ENCODE assay signal across 15 mouse cellular contexts in genomic region chr4:141212892-141213291, GRCm38 (mm10). TPM values are rescaled to one million over a fixed set of nuclear protein-coding genes. Genes with fewer than 3 reads are reported as not detected.
A peak's percentile ranks its signal among the peaks of the same experiment; 100 is the strongest.
DNase-seq lines count a peak whose midpoint lies in the region; ATAC-seq and TF ChIP-seq lines count a peak whose summit lies in the region.
"Had no signal": no experiment of that assay in that cellular context is flagged by ENCODE, and none has a peak within 500 bp of the region (broad histone marks: within the 10 kb centered on the region; RNA-seq: fewer than 3 reads in every experiment).

No protein-coding gene starts in this region.

- WGBS in heart, embryonic 11.5 days (ENCODE audit: insufficient replicate concordance): 83% methylated on average over 9 of the region's 9 CpGs
- WGBS in lung, embryonic 16.5 days: 70% methylated on average over 9 of the region's 9 CpGs
- 78% methylated on average over 9 of the region's 9 CpGs for WGBS in lung, adult 2 months
- 87% methylated on average over 9 of the region's 9 CpGs for WGBS in limb, embryonic 13.5 days
- WGBS in stomach, embryonic 15.5 days: 80% methylated on average over 9 of the region's 9 CpGs

- H3K27me3 ChIP-seq in heart, embryonic 11.5 days (ENCODE audit: control insufficient read depth, insufficient read depth, low read length): no peaks in the 10 kb centered on the region
- H3K27me3 ChIP-seq in lung, embryonic 16.5 days (ENCODE audit: control insufficient read depth, insufficient read depth, low read depth, low read length): no peaks in the 10 kb centered on the region
- H3K27me3 ChIP-seq in limb, embryonic 13.5 days: no peaks in the 10 kb centered on the region
- H3K27me3 ChIP-seq in stomach, embryonic 15.5 days (replicated peaks): no peaks in the 10 kb centered on the region

- no peak for ATAC-seq in heart, embryonic 11.5 days (replicated peaks; ENCODE audit: insufficient number of reproducible peaks, low FRiP score, low TSS enrichment)
- ATAC-seq in lung, embryonic 16.5 days (ENCODE audit: low read depth): 0 out of 2 replicates have a peak, but pooled peaks have one; percentile 11
- no peak for ATAC-seq in limb, embryonic 13.5 days (ENCODE audit: low FRiP score, low read depth)
- no peak for ATAC-seq in stomach, embryonic 15.5 days (ENCODE audit: insufficient read depth, low FRiP score, low read depth)
- no peak for ATAC-seq in megakaryocyte-erythroid progenitor cell, adult 5-6 weeks (replicated peaks; ENCODE audit: low FRiP score, low TSS enrichment, poor library complexity, severe bottlenecking)

- DNase-seq in heart, adult 11 months: peak; percentile 90
- DNase-seq in lung, adult 2 months: no peak
- DNase-seq in Muller cell, postnatal 12 days (ENCODE audit: inconsistent ontology term): no peak
- DNase-seq: adrenal gland, postnatal 10 days; cerebellum, adult 11-12 months; gastrocnemius, postnatal 36 days; spleen, adult 18-20 months; thymus, postnatal 14 days had no signal

- TF ChIP-seq POLR2A in lung, adult 2 months (IDR thresholded peaks at IDR 0.05; ENCODE audit: borderline replicate concordance, extremely low read depth, low read depth, low read length): no peak

- no peaks in the 10 kb centered on the region for H3K36me3 ChIP-seq in heart, embryonic 11.5 days (ENCODE audit: control insufficient read depth, insufficient read depth, low read length)
- no peaks in the 10 kb centered on the region for H3K36me3 ChIP-seq in lung, embryonic 16.5 days (ENCODE audit: control insufficient read depth, insufficient read depth, low read length)
- H3K36me3 ChIP-seq in limb, embryonic 13.5 days: no peaks in the 10 kb centered on the region
- no peaks in the 10 kb centered on the region for H3K36me3 ChIP-seq in stomach, embryonic 15.5 days

- H3K4me1 ChIP-seq in heart, embryonic 11.5 days (ENCODE audit: control insufficient read depth, insufficient read depth, low read length): 0 out of 2 replicates have a peak, but pooled peaks cover 5% of the 10 kb centered on the region
- peaks cover 11% of the 10 kb centered on the region for H3K4me1 ChIP-seq in lung, embryonic 16.5 days (replicated peaks; ENCODE audit: control insufficient read depth, insufficient read depth, low read length)
- H3K4me1 ChIP-seq in lung, adult 2 months (ENCODE audit: control insufficient read depth, insufficient read depth, low read length): peaks cover 7% of the 10 kb centered on the region; the same call in 1 of the 2 replicates
- peaks cover 16% of the 10 kb centered on the region for H3K4me1 ChIP-seq in limb, embryonic 13.5 days
- H3K4me1 ChIP-seq in stomach, embryonic 15.5 days: peaks cover 13% of the 10 kb centered on the region

- H3K9ac ChIP-seq in heart, embryonic 11.5 days (ENCODE audit: low read depth, low read length): no peak overlapping the region
- H3K9ac ChIP-seq in lung, embryonic 16.5 days (ENCODE audit: low read length): no peak overlapping the region
- H3K9ac ChIP-seq in limb, embryonic 13.5 days: no peak overlapping the region
- no peak overlapping the region for H3K9ac ChIP-seq in stomach, embryonic 15.5 days

- H3K27ac ChIP-seq in heart, embryonic 11.5 days (ENCODE audit: low read depth, low read length): no peak overlapping the region
- 0 out of 2 replicates have a peak overlapping the region, but pooled peaks have one; percentile 4 for H3K27ac ChIP-seq in lung, embryonic 16.5 days (ENCODE audit: low read length)
- peak overlapping the region; percentile 61; the same call in 1 of the 2 replicates for H3K27ac ChIP-seq in limb, embryonic 13.5 days
- no peak overlapping the region for H3K27ac ChIP-seq in stomach, embryonic 15.5 days

- H3K9me3 ChIP-seq in heart, embryonic 11.5 days (replicated peaks; ENCODE audit: control insufficient read depth, low read length): no peaks in the 10 kb centered on the region
- no peaks in the 10 kb centered on the region for H3K9me3 ChIP-seq in lung, embryonic 16.5 days (ENCODE audit: control insufficient read depth, low read length)
- no peaks in the 10 kb centered on the region for H3K9me3 ChIP-seq in limb, embryonic 13.5 days
- no peaks in the 10 kb centered on the region for H3K9me3 ChIP-seq in stomach, embryonic 15.5 days

- no peak overlapping the region for H3K4me2 ChIP-seq in heart, embryonic 11.5 days
- H3K4me2 ChIP-seq in lung, embryonic 16.5 days (ENCODE audit: low read depth, low read length): no peak overlapping the region
- peak overlapping the region; percentile 92; the same call in 1 of the 2 replicates for H3K4me2 ChIP-seq in limb, embryonic 13.5 days (replicated peaks)
- peak overlapping the region; percentile 95; the same call in 1 of the 2 replicates for H3K4me2 ChIP-seq in stomach, embryonic 15.5 days

- no peak for TF ChIP-seq CTCF in lung, adult 2 months (IDR thresholded peaks at IDR 0.05; ENCODE audit: insufficient read depth, low read length)

- no peak overlapping the region for H3K4me3 ChIP-seq in heart, embryonic 11.5 days (ENCODE audit: low read depth, low read length)
- no peak overlapping the region for H3K4me3 ChIP-seq in lung, embryonic 16.5 days (ENCODE audit: low read length)
- H3K4me3 ChIP-seq in lung, adult 2 months (replicated peaks; ENCODE audit: extremely low read depth, low read depth, low read length): no peak overlapping the region
- no peak overlapping the region for H3K4me3 ChIP-seq in limb, embryonic 13.5 days
- no peak overlapping the region for H3K4me3 ChIP-seq in stomach, embryonic 15.5 days (replicated peaks)

RNA-seq across cellular contexts. Expression of gene Rsg1, which starts 0.9 kb away (rescaled TPM):
- 2.0 and 2.4 TPM in 2 replicates for polyA plus RNA-seq in heart, embryonic 11.5 days (2014; fragmentation: Nextera tagmentation; extraction: Ambion mirVana)
- polyA plus RNA-seq in lung, embryonic 16.5 days (2015; fragmentation: Nextera tagmentation; extraction: Ambion mirVana): 5.2 and 7.0 TPM in 2 replicates
- polyA plus RNA-seq in lung, adult 2 months (2012; rRNA removed): 1.9 and 3.7 TPM in 2 replicates
- polyA plus RNA-seq in limb, embryonic 13.5 days (2015; fragmentation: Nextera tagmentation; extraction: Ambion mirVana): 6.1 and 8.4 TPM in 2 replicates
- 5.8 TPM in 2 replicates for polyA plus RNA-seq in stomach, embryonic 15.5 days (2015; fragmentation: Nextera tagmentation; extraction: Ambion mirVana)
- 0.81 and 10.9 TPM in 2 replicates for total RNA-seq in megakaryocyte-erythroid progenitor cell, adult 5-6 weeks (2014; fragmentation: Nextera tagmentation)
- 3.2 TPM in 1 of 2 replicates, not detected in the other for total RNA-seq in megakaryocyte-erythroid progenitor cell, adult 5-6 weeks (2017)
- total RNA-seq: gastrocnemius, postnatal 36 days had no signal

RNA-seq across cellular contexts. Expression of gene Arhgef19, which starts 26.4 kb away (rescaled TPM):
- polyA plus RNA-seq in heart, embryonic 11.5 days (2014; fragmentation: Nextera tagmentation; extraction: Ambion mirVana): 1.2 and 1.3 TPM in 2 replicates
- polyA plus RNA-seq in lung, embryonic 16.5 days (2015; fragmentation: Nextera tagmentation; extraction: Ambion mirVana): 17.7 and 18.0 TPM in 2 replicates
- 11.5 and 15.3 TPM in 2 replicates for polyA plus RNA-seq in lung, adult 2 months (2012; rRNA removed)
- 8.1 and 10.9 TPM in 2 replicates for polyA plus RNA-seq in limb, embryonic 13.5 days (2015; fragmentation: Nextera tagmentation; extraction: Ambion mirVana)
- polyA plus RNA-seq in stomach, embryonic 15.5 days (2015; fragmentation: Nextera tagmentation; extraction: Ambion mirVana): 20.9 and 24.3 TPM in 2 replicates
- not detected in 2 replicates for total RNA-seq in megakaryocyte-erythroid progenitor cell, adult 5-6 weeks (2014; fragmentation: Nextera tagmentation)
- not detected in 2 replicates for total RNA-seq in megakaryocyte-erythroid progenitor cell, adult 5-6 weeks (2017)
- total RNA-seq: hematopoietic stem cell, adult 5-6 weeks; megakaryocyte, adult 5-6 weeks had no signal

Comparison
In these comparisons a context has a peak if more than half of its experiments do, and no peak if none do; other contexts are left out.
1. H3K27ac ChIP-seq: peak in lung, embryonic 16.5 days (single experiment) and limb, embryonic 13.5 days (single experiment); none in heart, embryonic 11.5 days (single experiment) and stomach, embryonic 15.5 days (single experiment).
2. H3K4me2 ChIP-seq: peak in limb, embryonic 13.5 days (single experiment) and stomach, embryonic 15.5 days (single experiment); none in heart, embryonic 11.5 days (single experiment) and lung, embryonic 16.5 days (single experiment).